Mouse (Mus musculus): Measurements from ENCODE around the gene Srpr.

DNA sequence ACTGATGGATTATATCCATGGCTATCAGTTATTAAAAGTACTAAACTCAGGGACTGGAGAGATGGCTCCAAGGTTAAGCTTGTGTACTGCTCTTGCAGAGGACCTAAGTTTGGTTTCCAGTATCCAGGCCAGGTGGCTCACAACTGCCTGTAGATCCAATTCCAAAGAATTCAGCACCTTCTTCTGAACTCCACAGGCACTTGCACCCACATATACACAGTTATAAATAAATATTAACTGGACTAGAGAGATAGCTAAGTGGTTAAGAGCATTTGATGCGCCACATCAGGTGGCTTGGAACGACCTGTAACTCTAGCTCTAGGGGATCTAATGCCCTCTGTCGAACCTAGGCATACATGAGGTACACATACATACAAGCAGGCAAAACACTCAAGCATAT lies 28.7 kb downstream of the Srpr start:
- TF ChIP-seq CTCF (conservative IDR thresholded peaks at IDR 0.05; ENCODE audit: insufficient read depth, insufficient read length, low read depth, low read length) (no peak), POLR2A (IDR thresholded peaks at IDR 0.05; ENCODE audit: low read depth, low read length) (no peak)
